Mouse (Mus musculus) A20 (cell line): ENCODE measurements around the gene Rreb1.
A peak's percentile ranks its signal among the peaks of the same experiment; 100 is the strongest.

ENCODE experiments used
- DNase-seq: peaks from one replicate; pipeline ENCODE4 v3.0.0-alpha.2; 2011; ENCODE audit warnings: low read depth, low spot score

Gene Rreb1

DNA sequence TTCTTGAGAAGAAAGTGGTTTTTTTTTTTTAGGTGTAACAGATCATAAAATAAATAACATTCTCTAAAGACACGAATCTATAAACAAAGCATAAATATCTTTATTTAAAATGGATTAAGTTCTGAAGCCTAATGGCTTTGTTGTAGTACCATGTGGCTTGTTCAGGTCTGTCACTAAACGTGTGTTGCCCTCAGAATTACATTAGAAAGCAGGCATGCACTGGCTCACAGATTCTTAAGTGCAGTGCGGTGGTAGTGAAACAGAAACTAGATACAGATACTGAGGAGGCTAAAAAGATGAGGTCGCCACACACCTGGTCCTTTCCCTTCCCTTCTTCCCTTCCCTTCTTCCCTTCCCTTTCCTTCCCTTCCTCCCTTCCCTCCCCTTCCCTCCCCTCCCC, 75.2 kb downstream of the Rreb1 start:
- peak; percentile 78 for DNase-seq

GRCm38 (mm10) chr13:37854031-37854431, 75.8 kb downstream of the Rreb1 start:
- DNase-seq: peak; percentile 88

GRCm38 (mm10) chr13:37854455-37855220, 76.4 kb downstream of the Rreb1 start:
- DNase-seq: peak; percentile 84

DNA sequence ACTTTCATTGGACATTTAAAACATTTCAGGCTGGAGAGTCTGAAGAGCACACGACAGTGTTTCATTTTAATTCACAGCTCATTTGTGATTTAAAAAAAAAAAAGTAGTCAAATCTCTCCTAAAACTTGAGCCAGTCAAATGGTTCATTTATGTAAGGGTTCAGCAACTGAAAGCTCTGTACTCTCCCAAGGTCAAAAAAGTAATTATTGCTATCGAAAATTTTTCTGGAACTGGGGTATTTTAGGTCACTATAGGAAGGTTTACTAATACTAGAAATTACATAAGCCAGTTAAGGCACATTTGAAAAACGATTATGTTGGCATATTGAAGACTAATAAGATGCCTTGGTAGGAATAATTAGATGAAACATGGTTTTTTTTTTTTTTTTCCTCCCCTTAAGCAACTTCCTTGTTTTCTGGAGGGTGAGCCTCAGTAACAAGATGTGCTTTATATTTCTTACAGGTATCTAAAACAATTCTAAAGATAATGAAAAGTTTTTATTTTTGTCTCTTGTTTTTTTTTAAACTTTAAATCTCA, 77.1 kb downstream of the Rreb1 start:
- no peak for DNase-seq

DNA sequence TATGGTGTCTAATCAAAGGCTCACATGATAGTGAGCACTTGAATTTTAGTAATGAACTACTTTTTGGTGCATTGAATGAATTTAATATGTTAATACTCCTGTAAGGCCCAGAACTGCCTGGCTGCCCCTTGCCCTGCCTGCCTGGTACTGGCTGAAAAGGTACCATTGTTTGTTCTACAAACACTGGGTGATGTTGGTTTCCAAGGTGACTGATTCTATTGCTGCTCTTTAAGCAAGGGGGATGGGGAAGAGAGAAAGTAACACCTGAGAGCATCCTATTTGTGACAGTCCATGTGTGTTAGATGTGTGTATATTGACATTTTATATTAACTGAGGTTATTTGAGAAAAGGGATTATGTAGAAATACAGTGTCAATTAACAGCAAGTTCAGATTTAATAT, 77.6 kb downstream of the Rreb1 start:
- peak; percentile 59 for DNase-seq

DNA sequence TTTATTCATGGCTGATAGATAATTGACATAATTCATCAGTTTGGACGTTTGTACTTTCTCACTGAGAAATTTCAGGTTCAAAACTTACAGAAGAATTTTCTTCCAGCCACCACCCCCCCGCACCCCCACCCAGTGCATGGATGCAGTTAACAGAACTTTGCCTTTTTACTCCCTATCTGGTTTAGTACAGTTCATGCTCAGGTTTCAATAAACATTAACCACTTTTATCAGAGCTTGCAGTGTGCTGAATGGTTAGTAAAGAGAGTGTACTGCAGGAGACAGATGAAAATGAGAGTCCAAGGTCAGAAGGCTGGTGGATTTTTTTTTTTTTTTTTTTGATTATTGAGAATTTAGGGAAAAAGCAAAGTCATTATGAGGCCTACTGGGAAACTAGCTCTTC, 78.3 kb downstream of the Rreb1 start:
- no peak for DNase-seq

- DNase-seq: peak; percentile 96
These were observed 79.3 kb downstream of the Rreb1 start for GRCm38 (mm10) chr13:37857284-37858065.

DNA sequence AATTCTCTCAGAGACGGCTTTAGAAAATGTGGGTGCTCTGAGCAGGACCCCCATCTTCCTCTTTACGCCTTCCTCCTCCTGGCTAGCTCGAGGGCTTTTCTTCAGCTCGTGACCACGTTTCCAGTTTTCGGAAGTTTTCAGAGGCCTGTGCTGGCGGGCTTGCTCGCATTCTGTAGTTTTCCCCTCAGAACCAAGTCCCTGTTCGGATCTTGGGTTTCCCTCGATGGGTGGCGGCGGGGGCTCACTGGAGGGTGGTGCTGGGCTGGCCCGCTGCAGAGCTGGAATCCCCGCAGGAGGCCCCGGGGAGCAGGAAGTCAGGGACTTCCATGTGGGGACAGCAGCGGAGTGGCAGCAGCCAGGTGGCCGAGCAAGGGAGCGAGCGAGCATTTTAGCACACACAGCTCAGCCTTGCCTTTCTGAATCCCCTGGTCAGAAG, 79.9 kb downstream of the Rreb1 start:
- DNase-seq: no peak

DNA sequence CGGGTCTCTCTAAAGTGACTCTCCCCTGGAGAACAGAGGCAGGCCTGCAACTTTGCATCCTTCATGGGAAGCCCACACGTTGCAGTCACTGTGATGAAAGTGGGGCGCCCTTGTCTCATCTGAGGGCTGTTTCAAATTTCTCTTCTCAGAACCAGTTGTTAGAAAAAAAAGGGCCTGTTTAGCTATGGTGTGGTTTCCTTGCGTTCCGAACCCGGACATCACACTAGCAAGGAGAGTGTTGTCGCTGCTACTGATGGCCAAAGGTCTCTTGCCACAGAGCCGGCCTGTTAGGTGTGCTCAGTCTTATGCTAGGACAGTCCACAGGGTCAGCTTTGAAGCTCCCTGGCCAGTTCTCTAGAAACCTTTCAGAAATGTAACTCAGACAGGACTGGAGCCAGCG, 80.3 kb downstream of the Rreb1 start:
- no peak for DNase-seq

- peak; percentile 24 for DNase-seq
These were observed 81.6 kb downstream of the Rreb1 start for GRCm38 (mm10) chr13:37859782-37860181.

DNA sequence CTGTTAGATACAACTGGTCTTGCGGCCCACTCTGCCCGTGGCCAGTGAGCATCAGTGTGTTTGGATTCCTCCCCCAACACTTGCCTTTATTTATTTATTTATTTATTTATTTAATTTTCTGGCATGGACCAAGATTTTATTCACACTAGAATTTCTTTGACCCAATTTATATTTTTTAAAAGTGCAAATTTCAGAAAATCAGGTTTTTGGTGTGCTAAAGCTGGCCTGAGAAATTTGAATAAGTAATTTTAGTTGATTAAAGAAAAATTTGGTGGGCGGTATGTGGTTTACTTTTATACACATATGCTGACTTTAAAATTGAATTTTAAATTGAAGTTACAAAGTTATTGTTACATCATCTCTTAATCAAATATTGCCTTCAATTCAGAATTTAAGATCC, 82.0 kb downstream of the Rreb1 start:
- DNase-seq: no peak

- DNase-seq: peak; percentile 51
These were observed 82.6 kb downstream of the Rreb1 start for GRCm38 (mm10) chr13:37860789-37861188.

- DNase-seq: no peak
These were observed 84.3 kb downstream of the Rreb1 start for GRCm38 (mm10) chr13:37862492-37862891.

- no peak for DNase-seq
These were observed 85.4 kb downstream of the Rreb1 start for GRCm38 (mm10) chr13:37863643-37864042.

DNA sequence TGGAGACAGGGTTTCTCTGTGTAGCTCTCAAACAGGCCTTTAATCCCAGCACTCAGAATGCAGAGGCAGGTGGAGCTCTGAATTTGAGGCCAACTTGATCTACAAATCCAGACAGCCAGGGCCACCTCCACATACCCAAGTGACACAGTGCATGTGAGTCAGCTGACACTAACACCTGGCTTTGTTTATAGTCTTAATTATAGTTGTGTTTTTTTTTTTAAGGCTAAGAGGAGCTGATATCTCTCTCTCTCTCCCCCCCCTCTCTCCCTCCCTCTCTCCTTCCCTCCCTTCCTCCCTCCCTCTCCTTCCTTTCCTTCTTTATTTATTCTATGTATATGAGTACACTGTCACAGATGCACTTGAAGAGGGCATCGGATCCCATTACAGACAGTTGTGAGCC, 86.5 kb downstream of the Rreb1 start:
- peak; percentile 25 for DNase-seq

DNA sequence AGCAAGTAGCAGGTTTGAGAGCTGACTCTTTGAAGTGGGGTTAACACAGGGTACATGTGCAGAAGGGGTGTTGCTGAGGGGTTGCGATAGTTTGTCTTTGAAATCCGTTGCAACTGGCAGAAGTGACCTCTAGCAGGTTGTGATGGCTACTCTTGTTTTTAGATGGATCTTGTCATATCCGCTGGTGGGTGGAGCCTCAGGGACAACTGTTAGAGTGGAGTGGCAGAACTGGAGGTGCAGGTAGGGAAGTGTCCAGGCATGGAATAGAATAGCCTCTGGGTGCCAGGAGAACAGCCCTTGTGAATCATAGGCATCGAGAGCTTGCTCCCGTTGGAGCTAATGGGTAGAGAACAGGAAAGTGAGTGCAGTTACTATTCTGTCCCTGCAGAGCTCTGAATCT, 88.1 kb downstream of the Rreb1 start:
- DNase-seq: no peak

DNA sequence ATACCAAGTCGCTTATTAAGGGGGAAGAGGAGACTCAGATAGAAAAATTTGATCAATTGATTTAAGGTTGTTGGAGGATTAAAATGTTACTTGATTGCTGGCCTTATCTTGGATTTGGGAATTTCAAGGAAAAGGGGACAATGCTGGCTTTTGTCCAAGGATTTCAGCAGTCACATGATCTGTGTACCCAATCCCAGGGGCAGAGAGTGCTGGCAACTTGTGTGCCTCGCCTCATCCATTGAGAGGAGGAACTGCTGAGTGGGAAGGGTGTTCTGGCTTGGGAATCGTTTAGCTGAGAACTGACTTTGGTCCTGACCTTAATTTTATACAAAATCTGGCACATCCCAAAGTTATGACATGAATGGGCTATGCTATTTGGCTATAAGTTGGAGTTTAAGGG, 88.6 kb downstream of the Rreb1 start:
- no peak for DNase-seq

DNA sequence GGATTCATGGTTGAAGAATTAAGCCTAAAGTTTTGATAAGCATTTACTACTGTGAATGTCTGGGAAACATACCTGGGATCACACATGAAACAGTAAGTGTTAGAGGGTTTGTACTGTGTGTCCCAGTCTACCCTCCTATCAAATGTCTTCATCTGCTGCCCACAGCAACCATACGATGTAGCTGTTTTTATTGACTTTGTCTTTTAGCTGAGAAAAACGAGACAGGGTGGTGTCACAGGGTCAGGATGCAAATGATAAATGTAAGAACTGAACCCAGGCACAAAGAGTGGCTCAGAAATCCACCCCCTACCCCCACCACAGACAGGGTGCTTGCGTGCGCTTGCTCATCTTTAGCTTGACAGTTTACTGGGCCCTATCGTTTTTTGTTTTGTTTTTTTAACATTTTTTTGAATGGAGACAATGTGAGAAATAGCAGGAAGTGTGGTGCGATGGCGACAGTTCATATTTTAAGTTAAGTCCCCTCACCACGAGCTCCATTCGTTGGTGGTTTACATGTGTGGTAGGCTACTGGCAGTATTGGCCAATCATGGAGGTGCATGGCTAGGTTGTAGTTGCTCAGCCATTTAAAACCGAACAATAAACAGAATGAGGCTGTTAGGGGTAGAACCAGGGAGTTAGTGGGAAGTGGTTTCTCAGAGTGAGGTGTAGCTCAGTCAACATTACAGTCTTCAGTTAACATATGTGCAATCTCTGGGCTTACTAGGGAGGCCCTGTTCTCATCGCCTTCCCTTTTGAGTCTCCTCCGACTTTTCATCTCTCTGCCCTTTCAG, 92.1 kb downstream of the Rreb1 start:
- DNase-seq: no peak

GRCm38 (mm10) chr13:37872142-37872835, 94.1 kb downstream of the Rreb1 start:
- no peak for DNase-seq

DNA sequence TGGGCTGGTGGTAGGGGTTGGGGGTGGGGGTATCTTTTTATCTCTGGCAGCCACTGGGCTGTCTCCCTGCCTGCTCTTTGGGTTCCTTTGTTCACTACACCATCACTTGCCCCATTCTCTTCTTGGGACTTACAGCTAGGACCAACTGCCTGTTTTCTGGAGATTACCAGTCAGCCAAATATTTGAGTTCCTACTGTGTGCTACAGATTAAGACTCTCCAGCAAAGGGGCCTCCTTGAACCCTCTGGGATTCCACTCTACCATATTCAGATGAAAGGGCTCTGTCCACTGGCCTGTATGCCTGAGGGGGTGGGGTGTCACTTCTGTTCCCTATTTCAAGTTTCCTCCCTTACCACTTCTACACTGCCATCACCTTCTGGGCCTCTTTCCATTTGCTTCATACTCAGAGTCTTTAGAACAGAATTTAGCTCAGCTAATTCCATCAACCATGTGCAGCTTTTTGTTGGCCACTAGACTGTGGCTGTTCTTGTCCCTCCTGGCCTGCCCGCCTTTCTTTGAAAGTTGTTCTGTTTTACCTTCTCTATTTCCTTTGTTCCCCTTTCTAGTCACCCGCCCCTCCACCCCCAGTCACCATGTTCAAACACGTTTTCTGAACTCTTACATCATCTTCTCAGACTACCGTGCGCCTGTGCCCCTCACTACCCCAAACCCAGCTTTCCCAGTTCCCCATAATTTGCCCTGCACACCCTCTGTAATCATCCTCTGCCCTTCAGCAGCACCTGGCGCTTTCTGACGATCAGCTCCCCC, 95.1 kb downstream of the Rreb1 start:
- DNase-seq: peak; percentile 78

- no peak for DNase-seq
These were observed 97.7 kb downstream of the Rreb1 start for GRCm38 (mm10) chr13:37875919-37876318.
